Mouse (Mus musculus) stomach, adult 2 months (tissue): ENCODE data around the gene Tmem150b. TPM values are rescaled to one million over a fixed set of nuclear protein-coding genes. Genes with fewer than 3 reads are reported as not detected.

Experiments
- polyA plus RNA-seq: library from polyadenylated mRNA; depleted of rRNA; stranded (reverse); fragments of >200 nt; gene quantifications from 2 replicates; pipeline ENCODE4 v1.2.3, GENCODE M21; 2012; rRNA removed

Tmem150b gene
- polyA plus RNA-seq: 15.3 and 16.5 TPM in 2 replicates

GRCm38 (mm10) chr7:4725169-4725568 is at the start of gene Tmem150b:
Tmem150b (minus strand) TSS chr7:4725249.

GRCm38 (mm10) chr7:4771202-4771601 is 46.2 kb upstream of the Tmem150b start, which contains the start of gene Fam71e2:
Fam71e2 (minus strand) TSS chr7:4771302.

GRCm38 (mm10) chr7:4752821-4753570 is 27.9 kb upstream of the Tmem150b start, which contains the start of gene Cox6b2:
Cox6b2 (minus strand) TSS chr7:4753094.

GRCm38 (mm10) chr7:4739544-4740275 is 14.7 kb upstream of the Tmem150b start, which contains the start of gene Kmt5c:
Kmt5c (plus strand) TSS chr7:4740115.

GRCm38 (mm10) chr7:4690387-4690786 is 34.7 kb downstream of the Tmem150b start, which contains the start of gene Brsk1:
Brsk1 (plus strand) TSS chr7:4690604.

GRCm38 (mm10) chr7:4684632-4685417 is 40.2 kb downstream of the Tmem150b start, which contains the start of gene Hspbp1:
Hspbp1 (minus strand) TSS chr7:4685068.

GRCm38 (mm10) chr7:4658912-4659551 is 66.0 kb downstream of the Tmem150b start, which contains the start of gene Ppp6r1:
Ppp6r1 (minus strand) TSS chr7:4659019.

Other genes with a start within 250 kb of the Tmem150b start
- 50.5 and 87.0 TPM in 2 replicates for gene Ppp1r12c, start 223.6 kb downstream of the Tmem150b start, polyA plus RNA-seq
- gene Tnnt1, start 208.9 kb downstream of the Tmem150b start, polyA plus RNA-seq: 0.67 and 1.7 TPM in 2 replicates
- 323 and 819 TPM in 2 replicates for gene Tnni3, start 201.0 kb downstream of the Tmem150b start, polyA plus RNA-seq
- gene Dnaaf3, start 192.8 kb downstream of the Tmem150b start, polyA plus RNA-seq: 2.5 and 2.6 TPM in 2 replicates
- 3.7 and 3.8 TPM in 2 replicates for gene Syt5, start 177.7 kb downstream of the Tmem150b start, polyA plus RNA-seq
- gene Ptprh, start 121.2 kb downstream of the Tmem150b start, polyA plus RNA-seq: 7.3 and 7.4 TPM in 2 replicates
- gene Tmem86b, start 93.8 kb downstream of the Tmem150b start, polyA plus RNA-seq: 5.9 and 8.5 TPM in 2 replicates
- 60.2 and 68.9 TPM in 2 replicates for gene Ppp6r1, start 66.2 kb downstream of the Tmem150b start, polyA plus RNA-seq
- gene Hspbp1, start 40.2 kb downstream of the Tmem150b start, polyA plus RNA-seq: 29.1 and 32.0 TPM in 2 replicates
- 2.5 and 3.5 TPM in 2 replicates for gene Brsk1, start 34.6 kb downstream of the Tmem150b start, polyA plus RNA-seq
- gene Kmt5c, start 14.9 kb upstream of the Tmem150b start, polyA plus RNA-seq: 98.9 and 123 TPM in 2 replicates
- 7.0 and 10.5 TPM in 2 replicates for gene Cox6b2, start 27.8 kb upstream of the Tmem150b start, polyA plus RNA-seq
- not detected in 2 replicates for gene Fam71e2, start 46.1 kb upstream of the Tmem150b start, polyA plus RNA-seq
- gene Il11, start 57.6 kb upstream of the Tmem150b start, polyA plus RNA-seq: 0.12 and 0.42 TPM in 2 replicates
- gene Tmem190, start 57.7 kb upstream of the Tmem150b start, polyA plus RNA-seq: not detected in 2 replicates
- gene Tmem238, start 64.4 kb upstream of the Tmem150b start, polyA plus RNA-seq: 157 and 379 TPM in 2 replicates
- 174 and 224 TPM in 2 replicates for gene Rpl28, start 67.6 kb upstream of the Tmem150b start, polyA plus RNA-seq
- gene Ube2s, start 87.3 kb upstream of the Tmem150b start, polyA plus RNA-seq: 106 and 114 TPM in 2 replicates
- gene Shisa7, start 119.4 kb upstream of the Tmem150b start, polyA plus RNA-seq: 0.68 and 1.5 TPM in 2 replicates
- 17.4 and 25.7 TPM in 2 replicates for gene Isoc2b, start 145.0 kb upstream of the Tmem150b start, polyA plus RNA-seq
- 12.8 and 15.9 TPM in 2 replicates for gene Isoc2a, start 151.9 kb upstream of the Tmem150b start, polyA plus RNA-seq
- gene Gm36210, start 181.3 kb upstream of the Tmem150b start, polyA plus RNA-seq: 0.05 TPM in 1 of 2 replicates, not detected in the other
- 13.0 and 16.4 TPM in 2 replicates for gene Zfp628, start 190.0 kb upstream of the Tmem150b start, polyA plus RNA-seq
- 5.5 and 7.6 TPM in 2 replicates for gene Nat14, start 196.8 kb upstream of the Tmem150b start, polyA plus RNA-seq
- 4.7 and 6.8 TPM in 2 replicates for gene Ssc5d, start 200.5 kb upstream of the Tmem150b start, polyA plus RNA-seq
- 4.1 and 12.6 TPM in 2 replicates for gene Sbk2, start 239.2 kb upstream of the Tmem150b start, polyA plus RNA-seq
- gene Sbk3, start 245.9 kb upstream of the Tmem150b start, polyA plus RNA-seq: 0.12 and 0.40 TPM in 2 replicates